Mouse (Mus musculus): ENCODE measurements around the gene Nudt7.

Gene Nudt7

GRCm38 (mm10) chr8:114136750-114137149 is 3.4 kb downstream of the Nudt7 start:
- in situ Hi-C loops (cut with MboI; ENCODE audit: low pct_unique_long_range_greater_than_20kb in 1 of 2, low sequenced_read_pairs in 2 of 2, unreplicated experiment in 1 of 2) = no loop called here

- in situ Hi-C loops (cut with MboI; ENCODE audit: low pct_unique_long_range_greater_than_20kb in 1 of 2, low sequenced_read_pairs in 2 of 2, unreplicated experiment in 1 of 2) = no loop called here
Measured at GRCm38 (mm10) chr8:114137181-114137580, 3.8 kb downstream of the Nudt7 start.

- in situ Hi-C loops (cut with MboI; ENCODE audit: low pct_unique_long_range_greater_than_20kb in 1 of 2, low sequenced_read_pairs in 2 of 2, unreplicated experiment in 1 of 2) = no loop called here
Measured at GRCm38 (mm10) chr8:114140437-114140836, 7.1 kb downstream of the Nudt7 start.

- in situ Hi-C loops (cut with MboI; ENCODE audit: low pct_unique_long_range_greater_than_20kb in 1 of 2, low sequenced_read_pairs in 2 of 2, unreplicated experiment in 1 of 2) = no loop called here
Measured at GRCm38 (mm10) chr8:114142199-114142598, 8.8 kb downstream of the Nudt7 start.

GRCm38 (mm10) chr8:114143645-114144290 is 10.4 kb downstream of the Nudt7 start:
- in situ Hi-C loops (cut with MboI; ENCODE audit: low pct_unique_long_range_greater_than_20kb in 1 of 2, low sequenced_read_pairs in 2 of 2, unreplicated experiment in 1 of 2) = no loop called here

GRCm38 (mm10) chr8:114153311-114154045 is 20.1 kb downstream of the Nudt7 start:
- in situ Hi-C loops (cut with MboI; ENCODE audit: low pct_unique_long_range_greater_than_20kb in 1 of 2, low sequenced_read_pairs in 2 of 2, unreplicated experiment in 1 of 2) = no loop called here

GRCm38 (mm10) chr8:114158586-114158985 is 25.2 kb downstream of the Nudt7 start:
- in situ Hi-C loops (cut with MboI; ENCODE audit: low pct_unique_long_range_greater_than_20kb in 1 of 2, low sequenced_read_pairs in 2 of 2, unreplicated experiment in 1 of 2) = no loop called here

GRCm38 (mm10) chr8:114159666-114160065 is 26.3 kb downstream of the Nudt7 start:
- in situ Hi-C loops (cut with MboI; ENCODE audit: low pct_unique_long_range_greater_than_20kb in 1 of 2, low sequenced_read_pairs in 2 of 2, unreplicated experiment in 1 of 2) = no loop called here

- in situ Hi-C loops (cut with MboI; ENCODE audit: low pct_unique_long_range_greater_than_20kb in 1 of 2, low sequenced_read_pairs in 2 of 2, unreplicated experiment in 1 of 2) = no loop called here
Measured at GRCm38 (mm10) chr8:114163871-114164270, 30.5 kb downstream of the Nudt7 start.

GRCm38 (mm10) chr8:114164444-114165096 is 31.2 kb downstream of the Nudt7 start:
- in situ Hi-C loops (cut with MboI; ENCODE audit: low pct_unique_long_range_greater_than_20kb in 1 of 2, low sequenced_read_pairs in 2 of 2, unreplicated experiment in 1 of 2) = no loop called here

- in situ Hi-C loops (cut with MboI; ENCODE audit: low pct_unique_long_range_greater_than_20kb in 1 of 2, low sequenced_read_pairs in 2 of 2, unreplicated experiment in 1 of 2) = no loop called here
Measured at GRCm38 (mm10) chr8:114165741-114166140, 32.4 kb downstream of the Nudt7 start.

- in situ Hi-C loops (cut with MboI; ENCODE audit: low pct_unique_long_range_greater_than_20kb in 1 of 2, low sequenced_read_pairs in 2 of 2, unreplicated experiment in 1 of 2) = loop anchor here in 1 of 2 experiments (25.0 kb wide), 1 partner anchor 186 kb away; no protein-coding TSS in a partner anchor
Measured at GRCm38 (mm10) chr8:114176721-114177120, 43.4 kb downstream of the Nudt7 start.

GRCm38 (mm10) chr8:114193334-114193733 is 60.0 kb downstream of the Nudt7 start:
- in situ Hi-C loops (cut with MboI; ENCODE audit: low pct_unique_long_range_greater_than_20kb in 1 of 2, low sequenced_read_pairs in 2 of 2, unreplicated experiment in 1 of 2) = loop anchor here in 1 of 2 experiments (25.0 kb wide), 1 partner anchor 169 kb away; no protein-coding TSS in a partner anchor

- in situ Hi-C loops (cut with MboI; ENCODE audit: low pct_unique_long_range_greater_than_20kb in 1 of 2, low sequenced_read_pairs in 2 of 2, unreplicated experiment in 1 of 2) = loop anchor here in 1 of 2 experiments (25.0 kb wide), 1 partner anchor 163 kb away; no protein-coding TSS in a partner anchor
Measured at GRCm38 (mm10) chr8:114198990-114199389, 65.6 kb downstream of the Nudt7 start.
